Mouse (Mus musculus) 3T3-L1 (cell line): ENCODE data around the gene Stac.

Experiments
- DNase-seq: peaks from one replicate; pipeline ENCODE4 v3.0.0-alpha.2; 2015; ENCODE audit warnings: low read depth, low spot score

Gene Stac

GRCm38 (mm10) chr9:111606603-111607002 lies 83.5 kb downstream of the Stac start:
- no peak for DNase-seq

GRCm38 (mm10) chr9:111587527-111587926 lies 102.6 kb downstream of the Stac start:
- no peak for DNase-seq

- no peak for DNase-seq
These were observed 111.4 kb downstream of the Stac start for GRCm38 (mm10) chr9:111578784-111579183.

GRCm38 (mm10) chr9:111577453-111577852 lies 112.7 kb downstream of the Stac start:
- no peak for DNase-seq

- DNase-seq: no peak
These were observed 114.3 kb downstream of the Stac start for GRCm38 (mm10) chr9:111575889-111576288.

- DNase-seq: no peak
These were observed 116.3 kb downstream of the Stac start for GRCm38 (mm10) chr9:111573836-111574235.

- DNase-seq: peak; percentile 1
These were observed 118.5 kb downstream of the Stac start for GRCm38 (mm10) chr9:111571619-111572018.

- no peak for DNase-seq
These were observed 126.0 kb downstream of the Stac start for GRCm38 (mm10) chr9:111564176-111564575.

- no peak for DNase-seq
These were observed 126.9 kb downstream of the Stac start for GRCm38 (mm10) chr9:111563226-111563625.

GRCm38 (mm10) chr9:111562217-111562988 lies 127.7 kb downstream of the Stac start:
- DNase-seq: no peak

- no peak for DNase-seq
These were observed 133.4 kb downstream of the Stac start for GRCm38 (mm10) chr9:111556699-111557098.

- DNase-seq: no peak
These were observed 137.3 kb downstream of the Stac start for GRCm38 (mm10) chr9:111552865-111553264.

- no peak for DNase-seq
These were observed 138.5 kb downstream of the Stac start for GRCm38 (mm10) chr9:111551461-111552190.

GRCm38 (mm10) chr9:111550963-111551321 lies 139.2 kb downstream of the Stac start:
- DNase-seq: no peak

- DNase-seq: no peak
These were observed 139.7 kb downstream of the Stac start for GRCm38 (mm10) chr9:111550281-111550962.

- no peak for DNase-seq
These were observed 147.5 kb downstream of the Stac start for GRCm38 (mm10) chr9:111542663-111543062.

- no peak for DNase-seq
These were observed 154.6 kb downstream of the Stac start for GRCm38 (mm10) chr9:111535445-111536064.

- DNase-seq: no peak
These were observed 155.3 kb downstream of the Stac start for GRCm38 (mm10) chr9:111534744-111535423.

- DNase-seq: no peak
These were observed 166.3 kb downstream of the Stac start for GRCm38 (mm10) chr9:111523871-111524270.

- no peak for DNase-seq
These were observed 167.0 kb downstream of the Stac start for GRCm38 (mm10) chr9:111523111-111523510.

GRCm38 (mm10) chr9:111522226-111522625 lies 167.9 kb downstream of the Stac start:
- DNase-seq: no peak
